Mouse (Mus musculus): Measurements from ENCODE around the gene Ptpn4. TPM values are rescaled to one million over a fixed set of nuclear protein-coding genes. Genes with fewer than 3 reads are reported as not detected.

Ptpn4 gene
- polyA plus RNA-seq, 1 experiment from 2014 or later = 15.5 TPM

GRCm38 (mm10) chr1:119794342-119794741 is 43.1 kb downstream of the Ptpn4 start:
- H3K27me3 ChIP-seq = no peaks in the 10 kb centered on the region
- no peak for ATAC-seq (ENCODE audit: low FRiP score, low read depth)
- H3K4me3 ChIP-seq = no peak overlapping the region
- 100% methylated on average over 1 of the region's 1 CpGs for WGBS
- no peak overlapping the region for H3K27ac ChIP-seq (replicated peaks)
- H3K9ac ChIP-seq (replicated peaks) = no peak overlapping the region
- no peaks in the 10 kb centered on the region for H3K4me1 ChIP-seq
- no peaks in the 10 kb centered on the region for H3K36me3 ChIP-seq
- no peak overlapping the region for H3K4me2 ChIP-seq (replicated peaks)
- no peaks in the 10 kb centered on the region for H3K9me3 ChIP-seq

DNA sequence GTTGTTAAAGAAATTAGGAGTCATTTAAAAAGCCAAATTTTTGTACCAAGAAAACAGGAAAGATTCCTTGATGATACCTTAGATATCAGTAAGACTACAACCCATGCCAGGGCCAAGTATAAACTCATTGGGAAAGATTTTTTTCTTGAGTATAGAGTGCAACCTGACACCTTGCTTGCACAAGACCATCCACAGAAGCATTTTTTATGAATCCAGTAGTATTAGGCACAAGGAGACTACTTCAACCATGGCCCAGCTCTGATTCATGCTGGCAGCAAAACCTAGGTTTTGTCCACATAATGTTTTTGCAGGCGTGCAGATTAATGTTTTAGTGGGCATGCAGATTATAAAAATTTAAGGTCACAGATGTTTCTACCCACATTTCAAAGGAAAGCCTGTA is 46.8 kb downstream of the Ptpn4 start:
- H3K27ac ChIP-seq (replicated peaks) = no peak overlapping the region
- H3K4me1 ChIP-seq = no peaks in the 10 kb centered on the region
- ATAC-seq (ENCODE audit: low FRiP score, low read depth) = no peak
- no peaks in the 10 kb centered on the region for H3K36me3 ChIP-seq
- H3K9ac ChIP-seq (replicated peaks) = no peak overlapping the region
- H3K4me2 ChIP-seq (replicated peaks) = no peak overlapping the region
- H3K27me3 ChIP-seq = no peaks in the 10 kb centered on the region
- WGBS = 93% methylated on average over 1 of the region's 1 CpGs
- no peak overlapping the region for H3K4me3 ChIP-seq
- no peaks in the 10 kb centered on the region for H3K9me3 ChIP-seq

- no peak overlapping the region for H3K4me2 ChIP-seq (replicated peaks)
- no peak for ATAC-seq (ENCODE audit: low FRiP score, low read depth)
- no peak overlapping the region for H3K27ac ChIP-seq (replicated peaks)
- no peaks in the 10 kb centered on the region for H3K36me3 ChIP-seq
- 86% methylated on average over 2 of the region's 2 CpGs for WGBS
- no peaks in the 10 kb centered on the region for H3K4me1 ChIP-seq
- no peak overlapping the region for H3K4me3 ChIP-seq
- no peaks in the 10 kb centered on the region for H3K27me3 ChIP-seq
- no peaks in the 10 kb centered on the region for H3K9me3 ChIP-seq
- no peak overlapping the region for H3K9ac ChIP-seq (replicated peaks)
Measured at GRCm38 (mm10) chr1:119775915-119776314, 61.5 kb downstream of the Ptpn4 start.

DNA sequence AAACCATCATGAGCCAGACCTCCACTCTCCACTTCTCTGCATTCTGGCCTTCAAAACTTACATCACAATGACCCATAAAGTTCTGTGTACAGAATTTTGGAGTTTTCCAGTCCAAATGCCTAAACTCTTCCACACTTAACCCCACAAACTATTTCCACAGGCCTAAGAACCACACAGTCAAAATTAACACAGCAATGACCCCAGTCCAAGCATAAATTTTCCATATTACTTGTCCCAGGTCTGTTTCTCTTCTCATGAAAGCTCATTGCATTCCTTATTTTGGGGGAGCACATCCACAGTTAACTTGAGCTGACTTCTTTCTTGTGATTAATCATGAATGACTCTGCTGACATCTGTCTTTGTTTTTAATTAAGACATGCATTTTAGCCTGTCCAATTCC is 101.7 kb downstream of the Ptpn4 start:
- Histone ChIP-seq H3K27me3 (no peaks in the 10 kb centered on the region), H3K36me3 (peaks cover 23% of the 10 kb centered on the region), H3K4me1 (no peaks in the 10 kb centered on the region), H3K9me3 (peaks cover 13% of the 10 kb centered on the region), H3K9ac (replicated peaks) (no peak overlapping the region), H3K4me2 (replicated peaks) (no peak overlapping the region), H3K27ac (replicated peaks) (no peak overlapping the region), H3K4me3 (no peak overlapping the region)
- ATAC-seq (ENCODE audit: low FRiP score, low read depth) = no peak

- Histone ChIP-seq H3K27ac (replicated peaks) (no peak overlapping the region), H3K4me3 (no peak overlapping the region), H3K9ac (replicated peaks) (no peak overlapping the region), H3K4me2 (replicated peaks) (no peak overlapping the region), H3K27me3 (no peaks in the 10 kb centered on the region), H3K4me1 (no peaks in the 10 kb centered on the region), H3K36me3 (peaks cover 14% of the 10 kb centered on the region), H3K9me3 (peaks cover 4% of the 10 kb centered on the region)
- WGBS = 94% methylated on average over 1 of the region's 1 CpGs
- ATAC-seq (ENCODE audit: low FRiP score, low read depth) = no peak
Measured at GRCm38 (mm10) chr1:119734801-119735200, 102.6 kb downstream of the Ptpn4 start.

- ATAC-seq (ENCODE audit: low FRiP score, low read depth) = no peak
- H3K9ac ChIP-seq (replicated peaks) = no peak overlapping the region
- no peak overlapping the region for H3K4me2 ChIP-seq (replicated peaks)
- peaks cover 2% of the 10 kb centered on the region; the same call in 1 of the 2 replicates for H3K36me3 ChIP-seq
- no peaks in the 10 kb centered on the region for H3K9me3 ChIP-seq
- H3K27me3 ChIP-seq = no peaks in the 10 kb centered on the region
- H3K4me3 ChIP-seq = no peak overlapping the region
- H3K27ac ChIP-seq (replicated peaks) = no peak overlapping the region
- no peaks in the 10 kb centered on the region for H3K4me1 ChIP-seq
- 88% methylated on average over 2 of the region's 2 CpGs for WGBS
Measured at GRCm38 (mm10) chr1:119731166-119731565, 106.2 kb downstream of the Ptpn4 start.

- no peak overlapping the region for H3K27ac ChIP-seq (replicated peaks)
- no peak for ATAC-seq (ENCODE audit: low FRiP score, low read depth)
- H3K4me3 ChIP-seq = no peak overlapping the region
- no peaks in the 10 kb centered on the region for H3K9me3 ChIP-seq
- no peak overlapping the region for H3K9ac ChIP-seq (replicated peaks)
- no peak overlapping the region for H3K4me2 ChIP-seq (replicated peaks)
- no peaks in the 10 kb centered on the region for H3K4me1 ChIP-seq
- no peaks in the 10 kb centered on the region for H3K27me3 ChIP-seq
- H3K36me3 ChIP-seq = peaks cover 5% of the 10 kb centered on the region
- WGBS = 91% methylated on average over 2 of the region's 2 CpGs
Measured at GRCm38 (mm10) chr1:119713017-119713416, 124.4 kb downstream of the Ptpn4 start.

GRCm38 (mm10) chr1:119706471-119707217 is 130.8 kb downstream of the Ptpn4 start:
- WGBS = 96% methylated on average over 4 of the region's 4 CpGs
- Histone ChIP-seq H3K4me3 (no peak overlapping the region), H3K27me3 (no peaks in the 10 kb centered on the region), H3K9ac (replicated peaks) (no peak overlapping the region), H3K27ac (replicated peaks) (no peak overlapping the region), H3K4me1 (no peaks in the 10 kb centered on the region), H3K9me3 (no peaks in the 10 kb centered on the region), H3K4me2 (replicated peaks) (no peak overlapping the region), H3K36me3 (peaks cover 16% of the 10 kb centered on the region)
- ATAC-seq (ENCODE audit: low FRiP score, low read depth) = no peak

GRCm38 (mm10) chr1:119696860-119697259 is 140.6 kb downstream of the Ptpn4 start:
- no peak overlapping the region for H3K4me2 ChIP-seq (replicated peaks)
- no peak overlapping the region for H3K9ac ChIP-seq (replicated peaks)
- H3K27ac ChIP-seq (replicated peaks) = no peak overlapping the region
- H3K9me3 ChIP-seq = no peaks in the 10 kb centered on the region
- H3K4me1 ChIP-seq = no peaks in the 10 kb centered on the region
- ATAC-seq (ENCODE audit: low FRiP score, low read depth) = no peak
- H3K36me3 ChIP-seq = peaks cover 17% of the 10 kb centered on the region
- H3K4me3 ChIP-seq = no peak overlapping the region
- H3K27me3 ChIP-seq = no peaks in the 10 kb centered on the region
- 100% methylated on average over 1 of the region's 1 CpGs for WGBS

GRCm38 (mm10) chr1:119685773-119686558 is 151.4 kb downstream of the Ptpn4 start:
- Histone ChIP-seq H3K4me1 (no peaks in the 10 kb centered on the region), H3K4me3 (no peak overlapping the region), H3K27ac (replicated peaks) (no peak overlapping the region), H3K27me3 (no peaks in the 10 kb centered on the region), H3K9ac (replicated peaks) (no peak overlapping the region), H3K4me2 (replicated peaks) (no peak overlapping the region), H3K36me3 (peaks cover 15% of the 10 kb centered on the region), H3K9me3 (no peaks in the 10 kb centered on the region)
- no peak for ATAC-seq (ENCODE audit: low FRiP score, low read depth)
- 95% methylated on average over 3 of the region's 3 CpGs for WGBS

GRCm38 (mm10) chr1:119681663-119682213 is 155.7 kb downstream of the Ptpn4 start:
- Histone ChIP-seq H3K27me3 (no peaks in the 10 kb centered on the region), H3K36me3 (peaks cover 17% of the 10 kb centered on the region), H3K4me3 (no peak overlapping the region), H3K4me2 (replicated peaks) (no peak overlapping the region), H3K4me1 (no peaks in the 10 kb centered on the region), H3K9ac (replicated peaks) (no peak overlapping the region), H3K9me3 (no peaks in the 10 kb centered on the region), H3K27ac (replicated peaks) (no peak overlapping the region)
- ATAC-seq (ENCODE audit: low FRiP score, low read depth) = no peak; the same call in 1 of the 2 replicates
- 61% methylated on average over 2 of the region's 2 CpGs for WGBS

DNA sequence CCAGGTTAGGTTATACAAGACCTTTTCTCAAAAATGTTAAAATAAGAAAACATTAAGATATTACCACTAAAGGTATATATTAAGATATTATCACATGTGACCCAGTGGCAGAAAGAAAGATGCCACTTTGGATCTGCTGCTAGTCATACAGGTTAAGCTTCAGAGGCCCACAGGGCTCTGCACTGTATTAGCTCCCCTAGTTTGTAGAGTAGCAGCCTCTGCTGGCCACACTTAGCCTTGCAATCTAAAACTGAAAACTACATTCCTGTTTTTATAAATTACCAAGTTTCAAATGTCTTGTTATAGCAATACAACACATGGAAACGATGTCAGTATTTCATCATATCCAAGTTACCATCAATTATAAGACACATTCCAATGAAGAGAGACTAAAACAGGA is 162.4 kb downstream of the Ptpn4 start:
- 89% methylated on average over 1 of the region's 1 CpGs for WGBS
- Histone ChIP-seq H3K4me2 (replicated peaks) (no peak overlapping the region), H3K9me3 (no peaks in the 10 kb centered on the region), H3K4me3 (no peak overlapping the region), H3K27ac (replicated peaks) (no peak overlapping the region), H3K4me1 (no peaks in the 10 kb centered on the region), H3K27me3 (no peaks in the 10 kb centered on the region), H3K9ac (replicated peaks) (no peak overlapping the region), H3K36me3 (peaks cover 17% of the 10 kb centered on the region)
- 0 out of 2 replicates have a peak, but pooled peaks have one; percentile 66 for ATAC-seq (ENCODE audit: low FRiP score, low read depth)

All from midbrain, embryonic 12.5 days (tissue).